Mouse (Mus musculus) left cerebral cortex, postnatal 4 days (tissue): ENCODE measurements around the gene Ffar2. TPM values are rescaled to one million over a fixed set of nuclear protein-coding genes. Genes with fewer than 3 reads are reported as not detected.
A peak's percentile ranks its signal among the peaks of the same experiment; 100 is the strongest.

Experiments
- DNase-seq: peaks from one replicate; pipeline ENCODE4 v3.0.0-alpha.2; 2022
- intact Hi-C: fragments of 180-260 bp; cut with DNase I; formaldehyde crosslinking; loops from one replicate; pipeline ENCODE4 v1.15.1; 2025
- total RNA-seq, 2 experiments: library from RNA; stranded (reverse); gene quantifications; 2 replicates each; pipeline ENCODE4 v1.2.3; 2021

Gene Ffar2
- total RNA-seq, 2 experiments from 2014 or later = not detected

GRCm38 (mm10) chr7:30777081-30777579 lies 46.4 kb downstream of the Ffar2 start:
- intact Hi-C loops = no loop called here
- DNase-seq = peak; percentile 18

- no peak for DNase-seq
Measured at GRCm38 (mm10) chr7:30776104-30776503, 47.5 kb downstream of the Ffar2 start.

GRCm38 (mm10) chr7:30769236-30769635 lies 54.3 kb downstream of the Ffar2 start:
- intact Hi-C loops = no loop called here
- DNase-seq = no peak

More at GRCm38 (mm10) chr7:30776104-30776503, 47.5 kb downstream of the Ffar2 start:
- intact Hi-C loops = no loop called here

Other genes with a start within 250 kb of the Ffar2 start
- gene Kmt2b, start 235.0 kb downstream of the Ffar2 start, total RNA-seq = 10 to 100 TPM; 69.9 to 79.7 TPM
- not detected for gene Zbtb32, start 224.9 kb downstream of the Ffar2 start, total RNA-seq
- gene Upk1a, start 210.9 kb downstream of the Ffar2 start, total RNA-seq = under 1 TPM; 0.24 to 0.54 TPM
- gene Cox6b1, start 197.6 kb downstream of the Ffar2 start, total RNA-seq = 100 to 1,000 TPM; 573 to 579 TPM
- gene Etv2, start 187.9 kb downstream of the Ffar2 start, total RNA-seq = not detected
- gene Rbm42, start 173.5 kb downstream of the Ffar2 start, total RNA-seq = 10 to 100 TPM; 81.9 TPM
- 10 to 100 TPM; 12.7 to 13.3 TPM for gene Haus5, start 158.8 kb downstream of the Ffar2 start, total RNA-seq
- gene Pmis2, start 152.2 kb downstream of the Ffar2 start, total RNA-seq = not detected
- gene 2200002J24Rik, start 124.8 kb downstream of the Ffar2 start, total RNA-seq = not detected
- gene Atp4a, start 111.6 kb downstream of the Ffar2 start, total RNA-seq = 1 to 10 TPM; 4.0 to 5.1 TPM
- gene Tmem147, start 94.2 kb downstream of the Ffar2 start, total RNA-seq = 100 to 1,000 TPM; 130 to 146 TPM
- gene Gapdhs, start 80.1 kb downstream of the Ffar2 start, total RNA-seq = not detected
- gene Sbsn, start 72.3 kb downstream of the Ffar2 start, total RNA-seq = 10 to 100 TPM in 1 of 2 experiments, 1 to 10 TPM in 1; 8.5 to 12.2 TPM
- 1 to 10 TPM; 1.4 to 1.7 TPM for gene Dmkn, start 60.0 kb downstream of the Ffar2 start, total RNA-seq
- gene Krtdap, start 35.9 kb downstream of the Ffar2 start, total RNA-seq = not detected
- gene Ffar3, start 32.4 kb upstream of the Ffar2 start, total RNA-seq = not detected
- gene Ffar1, start 37.8 kb upstream of the Ffar2 start, total RNA-seq = not detected
- under 1 TPM; 0.44 to 0.48 TPM for gene Cd22, start 56.6 kb upstream of the Ffar2 start, total RNA-seq
- gene Mag, start 91.1 kb upstream of the Ffar2 start, total RNA-seq = 1 to 10 TPM; 1.3 to 3.4 TPM
- not detected for gene Hamp2, start 100.9 kb upstream of the Ffar2 start, total RNA-seq
- not detected for gene Hamp, start 120.3 kb upstream of the Ffar2 start, total RNA-seq
- gene Usf2, start 133.0 kb upstream of the Ffar2 start, total RNA-seq = 100 to 1,000 TPM in 1 of 2 experiments, 10 to 100 TPM in 1; 92.8 to 105 TPM
- gene Lsr, start 149.7 kb upstream of the Ffar2 start, total RNA-seq = 10 to 100 TPM; 12.5 to 12.8 TPM
- gene Fam187b, start 150.0 kb upstream of the Ffar2 start, total RNA-seq = under 1 TPM in 1 of 2 experiments, not detected in 1; 0.42 TPM
- gene Fxyd5, start 218.7 kb upstream of the Ffar2 start, total RNA-seq = 10 to 100 TPM; 23.5 to 25.4 TPM
- 100 to 1,000 TPM; 108 to 159 TPM for gene Fxyd7, start 227.7 kb upstream of the Ffar2 start, total RNA-seq
- gene Fxyd1, start 233.4 kb upstream of the Ffar2 start, total RNA-seq = 1 to 10 TPM; 8.4 to 8.7 TPM
- 1 to 10 TPM; 2.4 to 2.7 TPM for gene Lgi4, start 235.6 kb upstream of the Ffar2 start, total RNA-seq